Mouse (Mus musculus): ENCODE data around the gene Igf2. TPM values are rescaled to one million over a fixed set of nuclear protein-coding genes. Genes with fewer than 3 reads are reported as not detected.

The Igf2 gene
- total and polyA plus RNA-seq, 3 experiments: 0.27 TPM; not detected in 2

- Histone ChIP-seq H3K4me1 (ENCODE audit: insufficient read depth, low read depth, low read length) (no peaks in the 10 kb centered on the region), H3K27me3 (ENCODE audit: insufficient read depth, low read length) (peaks cover 1% of the 10 kb centered on the region; the same call in 1 of the 2 replicates), H3K9me3 (replicated peaks) (peaks cover 44% of the 10 kb centered on the region), H3K36me3 (replicated peaks) (no peaks in the 10 kb centered on the region), H3K4me3 (ENCODE audit: low read depth, low read length) (no peak overlapping the region)
- TF ChIP-seq TAL1 (conservative IDR thresholded peaks at IDR 0.05; ENCODE audit: low read depth, low read length): no peak
- no peak for TF ChIP-seq CTCF (IDR thresholded peaks at IDR 0.05; ENCODE audit: low read depth, low read length)
- TF ChIP-seq GATA2 (IDR thresholded peaks at IDR 0.05; ENCODE audit: borderline replicate concordance, low read depth, low read length): no peak
- no peak for TF ChIP-seq POLR2AphosphoS5 (IDR thresholded peaks at IDR 0.05; ENCODE audit: insufficient replicate concordance, low read depth, low read length)
- no peak for TF ChIP-seq GATA1 (IDR thresholded peaks at IDR 0.05; ENCODE audit: borderline replicate concordance, low read length)
- DNase-seq (ENCODE audit: low spot score): no peak
- ATAC-seq (ENCODE audit: extremely low read depth, insufficient number of reproducible peaks, low FRiP score, poor library complexity, severe bottlenecking): no peak
Observed at GRCm38 (mm10) chr7:142666109-142666508, 507 bp downstream of the Igf2 start.

- peaks cover 9% of the 10 kb centered on the region; the same call in 1 of the 2 replicates for H3K27me3 ChIP-seq (ENCODE audit: insufficient read depth, low read length)
- H3K4me1 ChIP-seq (ENCODE audit: insufficient read depth, low read depth, low read length): no peaks in the 10 kb centered on the region; the same call in 1 of the 2 replicates
- H3K9me3 ChIP-seq (replicated peaks): peaks cover 45% of the 10 kb centered on the region
- H3K36me3 ChIP-seq (replicated peaks): no peaks in the 10 kb centered on the region
- DNase-seq (ENCODE audit: low spot score): no peak
- TF ChIP-seq CTCF (IDR thresholded peaks at IDR 0.05; ENCODE audit: low read depth, low read length): no peak
- TF ChIP-seq GATA2 (IDR thresholded peaks at IDR 0.05; ENCODE audit: borderline replicate concordance, low read depth, low read length): no peak
- no peak for TF ChIP-seq POLR2AphosphoS5 (IDR thresholded peaks at IDR 0.05; ENCODE audit: insufficient replicate concordance, low read depth, low read length)
- no peak for TF ChIP-seq GATA1 (IDR thresholded peaks at IDR 0.05; ENCODE audit: borderline replicate concordance, low read length)
- no peak for TF ChIP-seq TAL1 (conservative IDR thresholded peaks at IDR 0.05; ENCODE audit: low read depth, low read length)
- no peak for ATAC-seq (ENCODE audit: extremely low read depth, insufficient number of reproducible peaks, low FRiP score, poor library complexity, severe bottlenecking)
- H3K4me3 ChIP-seq (ENCODE audit: low read depth, low read length): no peak overlapping the region
Observed at GRCm38 (mm10) chr7:142665364-142665763, 1.3 kb downstream of the Igf2 start.

GRCm38 (mm10) chr7:142664465-142665029 lies 2.1 kb downstream of the Igf2 start:
- TF ChIP-seq TAL1 (conservative IDR thresholded peaks at IDR 0.05; ENCODE audit: low read depth, low read length): no peak
- TF ChIP-seq POLR2AphosphoS5 (IDR thresholded peaks at IDR 0.05; ENCODE audit: insufficient replicate concordance, low read depth, low read length): no peak
- no peak for TF ChIP-seq GATA2 (IDR thresholded peaks at IDR 0.05; ENCODE audit: borderline replicate concordance, low read depth, low read length)
- no peak for TF ChIP-seq GATA1 (IDR thresholded peaks at IDR 0.05; ENCODE audit: borderline replicate concordance, low read length)
- TF ChIP-seq CTCF (IDR thresholded peaks at IDR 0.05; ENCODE audit: low read depth, low read length): no peak
- H3K4me3 ChIP-seq (ENCODE audit: low read depth, low read length): no peak overlapping the region
- no peak for DNase-seq (ENCODE audit: low spot score)
- H3K27me3 ChIP-seq (ENCODE audit: insufficient read depth, low read length): peaks cover 9% of the 10 kb centered on the region; the same call in 1 of the 2 replicates
- peaks cover 45% of the 10 kb centered on the region for H3K9me3 ChIP-seq (replicated peaks)
- no peak for ATAC-seq (ENCODE audit: extremely low read depth, insufficient number of reproducible peaks, low FRiP score, poor library complexity, severe bottlenecking)
- no peaks in the 10 kb centered on the region for H3K36me3 ChIP-seq (replicated peaks)
- H3K4me1 ChIP-seq (ENCODE audit: insufficient read depth, low read depth, low read length): no peaks in the 10 kb centered on the region; the same call in 1 of the 2 replicates

- no peaks in the 10 kb centered on the region; the same call in 1 of the 2 replicates for H3K4me1 ChIP-seq (ENCODE audit: insufficient read depth, low read depth, low read length)
- H3K36me3 ChIP-seq (replicated peaks): no peaks in the 10 kb centered on the region
- H3K4me3 ChIP-seq (ENCODE audit: low read depth, low read length): no peak overlapping the region
- peaks cover 45% of the 10 kb centered on the region for H3K9me3 ChIP-seq (replicated peaks)
- DNase-seq (ENCODE audit: low spot score) (no peak), ATAC-seq (ENCODE audit: extremely low read depth, insufficient number of reproducible peaks, low FRiP score, poor library complexity, severe bottlenecking) (no peak)
- TF ChIP-seq GATA2 (IDR thresholded peaks at IDR 0.05; ENCODE audit: borderline replicate concordance, low read depth, low read length) (no peak), POLR2AphosphoS5 (IDR thresholded peaks at IDR 0.05; ENCODE audit: insufficient replicate concordance, low read depth, low read length) (no peak), CTCF (IDR thresholded peaks at IDR 0.05; ENCODE audit: low read depth, low read length) (no peak), GATA1 (IDR thresholded peaks at IDR 0.05; ENCODE audit: borderline replicate concordance, low read length) (no peak), TAL1 (conservative IDR thresholded peaks at IDR 0.05; ENCODE audit: low read depth, low read length) (no peak)
- H3K27me3 ChIP-seq (ENCODE audit: insufficient read depth, low read length): peaks cover 9% of the 10 kb centered on the region; the same call in 1 of the 2 replicates
Observed at GRCm38 (mm10) chr7:142663931-142664421, 2.6 kb downstream of the Igf2 start.

GRCm38 (mm10) chr7:142663151-142663550 lies 3.5 kb downstream of the Igf2 start:
- DNase-seq (ENCODE audit: low spot score) (no peak), ATAC-seq (ENCODE audit: extremely low read depth, insufficient number of reproducible peaks, low FRiP score, poor library complexity, severe bottlenecking) (no peak)
- Histone ChIP-seq H3K4me3 (ENCODE audit: low read depth, low read length) (no peak overlapping the region), H3K36me3 (replicated peaks) (no peaks in the 10 kb centered on the region), H3K9me3 (replicated peaks) (peaks cover 47% of the 10 kb centered on the region), H3K27me3 (ENCODE audit: insufficient read depth, low read length) (peaks cover 9% of the 10 kb centered on the region; the same call in 1 of the 2 replicates), H3K4me1 (ENCODE audit: insufficient read depth, low read depth, low read length) (no peaks in the 10 kb centered on the region; the same call in 1 of the 2 replicates)
- TF ChIP-seq POLR2AphosphoS5 (IDR thresholded peaks at IDR 0.05; ENCODE audit: insufficient replicate concordance, low read depth, low read length) (no peak), GATA2 (IDR thresholded peaks at IDR 0.05; ENCODE audit: borderline replicate concordance, low read depth, low read length) (no peak), GATA1 (IDR thresholded peaks at IDR 0.05; ENCODE audit: borderline replicate concordance, low read length) (no peak), TAL1 (conservative IDR thresholded peaks at IDR 0.05; ENCODE audit: low read depth, low read length) (no peak), CTCF (IDR thresholded peaks at IDR 0.05; ENCODE audit: low read depth, low read length) (no peak)

- Histone ChIP-seq H3K27me3 (ENCODE audit: insufficient read depth, low read length) (peaks cover 9% of the 10 kb centered on the region; the same call in 1 of the 2 replicates), H3K4me3 (ENCODE audit: low read depth, low read length) (no peak overlapping the region), H3K4me1 (ENCODE audit: insufficient read depth, low read depth, low read length) (no peaks in the 10 kb centered on the region; the same call in 1 of the 2 replicates), H3K36me3 (replicated peaks) (no peaks in the 10 kb centered on the region), H3K9me3 (replicated peaks) (peaks cover 47% of the 10 kb centered on the region)
- TF ChIP-seq GATA2 (IDR thresholded peaks at IDR 0.05; ENCODE audit: borderline replicate concordance, low read depth, low read length) (no peak), CTCF (IDR thresholded peaks at IDR 0.05; ENCODE audit: low read depth, low read length) (no peak), POLR2AphosphoS5 (IDR thresholded peaks at IDR 0.05; ENCODE audit: insufficient replicate concordance, low read depth, low read length) (no peak), GATA1 (IDR thresholded peaks at IDR 0.05; ENCODE audit: borderline replicate concordance, low read length) (no peak), TAL1 (conservative IDR thresholded peaks at IDR 0.05; ENCODE audit: low read depth, low read length) (no peak)
- DNase-seq (ENCODE audit: low spot score) (no peak), ATAC-seq (ENCODE audit: extremely low read depth, insufficient number of reproducible peaks, low FRiP score, poor library complexity, severe bottlenecking) (no peak)
Observed at GRCm38 (mm10) chr7:142661811-142662210, 4.8 kb downstream of the Igf2 start.

Measured in G1E (cell line).